Mouse (Mus musculus): ENCODE data around the gene Dgkb.

Dgkb gene

GRCm38 (mm10) chr12:37817426-37817825, at the start of gene Dgkb:
Dgkb (plus strand) TSS chr12:37817726.
- in situ Hi-C loops (cut with MboI, MseI), result no loop called here

GRCm38 (mm10) chr12:37769844-37770243, 47.7 kb upstream of the Dgkb start:
- in situ Hi-C loops (cut with MboI, MseI), result loop anchor here (25.0 kb wide), 1 partner anchor 1717 kb away; no protein-coding TSS in a partner anchor

- in situ Hi-C loops (cut with MboI, MseI), result loop anchor here (25.0 kb wide), 1 partner anchor 1713 kb away; no protein-coding TSS in a partner anchor
Measured at GRCm38 (mm10) chr12:37773681-37774357, 43.7 kb upstream of the Dgkb start.

- in situ Hi-C loops (cut with MboI, MseI), result loop anchor here (25.0 kb wide), 1 partner anchor 1713 kb away; no protein-coding TSS in a partner anchor
Measured at GRCm38 (mm10) chr12:37774591-37774990, 42.9 kb upstream of the Dgkb start.

GRCm38 (mm10) chr12:37796265-37796928, 21.1 kb upstream of the Dgkb start:
- in situ Hi-C loops (cut with MboI, MseI), result no loop called here

GRCm38 (mm10) chr12:37814122-37814521, 3.4 kb upstream of the Dgkb start:
- in situ Hi-C loops (cut with MboI, MseI), result no loop called here

GRCm38 (mm10) chr12:37821052-37821810, 3.7 kb downstream of the Dgkb start:
- in situ Hi-C loops (cut with MboI, MseI), result no loop called here

- in situ Hi-C loops (cut with MboI, MseI), result no loop called here
Measured at GRCm38 (mm10) chr12:37880042-37881017, 62.8 kb downstream of the Dgkb start.

GRCm38 (mm10) chr12:37881376-37881775, 63.9 kb downstream of the Dgkb start:
- in situ Hi-C loops (cut with MboI, MseI), result no loop called here

- in situ Hi-C loops (cut with MboI, MseI), result no loop called here
Measured at GRCm38 (mm10) chr12:37882796-37883195, 65.3 kb downstream of the Dgkb start.

GRCm38 (mm10) chr12:37883781-37884180, 66.3 kb downstream of the Dgkb start:
- in situ Hi-C loops (cut with MboI, MseI), result no loop called here

GRCm38 (mm10) chr12:37888591-37888990, 71.1 kb downstream of the Dgkb start:
- in situ Hi-C loops (cut with MboI, MseI), result no loop called here

GRCm38 (mm10) chr12:37889431-37889830, 71.9 kb downstream of the Dgkb start:
- in situ Hi-C loops (cut with MboI, MseI), result no loop called here

- in situ Hi-C loops (cut with MboI, MseI), result no loop called here
Measured at GRCm38 (mm10) chr12:37891336-37891735, 73.8 kb downstream of the Dgkb start.

GRCm38 (mm10) chr12:37942163-37942562, 124.6 kb downstream of the Dgkb start:
- in situ Hi-C loops (cut with MboI, MseI), result no loop called here

- in situ Hi-C loops (cut with MboI, MseI), result no loop called here
Measured at GRCm38 (mm10) chr12:37956193-37956592, 138.7 kb downstream of the Dgkb start.

GRCm38 (mm10) chr12:37971482-37971881, 154.0 kb downstream of the Dgkb start:
- in situ Hi-C loops (cut with MboI, MseI), result no loop called here

GRCm38 (mm10) chr12:37978498-37979187, 161.1 kb downstream of the Dgkb start:
- in situ Hi-C loops (cut with MboI, MseI), result no loop called here

- in situ Hi-C loops (cut with MboI, MseI), result loop anchor here (10.0 kb wide), 1 partner anchor 369 kb away; no protein-coding TSS in a partner anchor
Measured at GRCm38 (mm10) chr12:37985352-37985751, 167.8 kb downstream of the Dgkb start.

GRCm38 (mm10) chr12:37988066-37988591, 170.6 kb downstream of the Dgkb start:
- in situ Hi-C loops (cut with MboI, MseI), result loop anchor here (10.0 kb wide), 1 partner anchor 367 kb away; no protein-coding TSS in a partner anchor
